Mouse (Mus musculus) limb, embryonic 14.5 days (tissue): Measurements from ENCODE around the gene Mink1. TPM values are rescaled to one million over a fixed set of nuclear protein-coding genes. Genes with fewer than 3 reads are reported as not detected.

Experiments
- ATAC-seq: fragments of 200-750 bp; cut with Nextera tagmentation; 2 replicates; pipeline ENCODE4 v1.8.0; 2017; ENCODE audit warnings: low read depth, moderate number of reproducible peaks, moderate TSS enrichment; ENCODE audit not compliant: low FRiP score
- DNase-seq: peaks from one replicate; pipeline ENCODE4 v3.0.0-alpha.2; 2015; ENCODE audit warnings: low spot score
- H3K27ac ChIP-seq: fragments of 300-500 bp; sonication (generic); replicated peaks from 2 replicates; pipeline ENCODE4 v1.5.1; 2014; ENCODE audit warnings: low read depth, mild to moderate bottlenecking, low read length, moderate library complexity, mixed read lengths
- H3K27me3 ChIP-seq: fragments of 300-500 bp; sonication (generic); 2 replicates; pipeline ENCODE4 v1.6.1; 2014; ENCODE audit warnings: low read length, mixed read lengths; ENCODE audit not compliant: control insufficient read depth, insufficient read depth
- H3K36me3 ChIP-seq: fragments of 300-500 bp; sonication (generic); 2 replicates; pipeline ENCODE4 v1.6.1; 2014; ENCODE audit warnings: mild to moderate bottlenecking, low read length, moderate library complexity, mixed read lengths; ENCODE audit not compliant: control insufficient read depth, insufficient read depth
- H3K4me1 ChIP-seq: fragments of 300-500 bp; sonication (generic); 2 replicates; pipeline ENCODE4 v1.6.1; 2014; ENCODE audit warnings: antibody characterized with exemption, low read length, mixed read lengths; ENCODE audit not compliant: control insufficient read depth, insufficient read depth
- H3K4me2 ChIP-seq: fragments of 300-500 bp; sonication (generic); replicated peaks from 2 replicates; pipeline ENCODE4 v1.6.1; 2014; ENCODE audit warnings: low read depth, mild to moderate bottlenecking, low read length, moderate library complexity; ENCODE audit not compliant: severe bottlenecking
- H3K4me3 ChIP-seq: fragments of 300-500 bp; sonication (generic); replicated peaks from 2 replicates; pipeline ENCODE4 v1.5.1; 2014; ENCODE audit warnings: low read length
- H3K9ac ChIP-seq: fragments of 300-500 bp; sonication (generic); 2 replicates; pipeline ENCODE4 v1.6.1; 2014; ENCODE audit warnings: mild to moderate bottlenecking, low read depth, low read length, moderate library complexity; ENCODE audit not compliant: severe bottlenecking
- H3K9me3 ChIP-seq: fragments of 300-500 bp; sonication (generic); 2 replicates; pipeline ENCODE4 v1.6.1; 2016; ENCODE audit warnings: low read length; ENCODE audit not compliant: control insufficient read depth
- POLR2A ChIP-seq: fragments of 200-500 bp; IDR thresholded peaks from 2 replicates; pipeline ENCODE4 v1.8.0; 2012; ENCODE audit warnings: inconsistent platforms, mild to moderate bottlenecking, moderate library complexity, borderline replicate concordance; ENCODE audit not compliant: insufficient read depth, insufficient read length; ENCODE audit errors: extremely low read depth
- WGBS: fragments of 180-500 bp; shearing (Covaris S2); extraction: QIAGEN DNeasy Blood & Tissue Kit; methylation state at CpG from one replicate; pipeline ENCODE4 v1.1.7; 2014; 5-methylcytosine and 5-hydroxymethylcytosine counted together
- polyA plus RNA-seq, 2 experiments: library from polyadenylated mRNA; depleted of rRNA in 1 of 2; stranded (reverse) in 1 of 2; unstranded in 1 of 2; fragments of >200 nt; fragmentation: Nextera tagmentation in 1 of 2; extraction: Ambion mirVana in 1 of 2; gene quantifications; 2 replicates each; pipeline versions ENCODE4 v1.2.1 to v1.2.3; 2012 to 2014

Gene Mink1
- polyA plus RNA-seq, 2 experiments, result 19.8 to 91.2 TPM

DNA sequence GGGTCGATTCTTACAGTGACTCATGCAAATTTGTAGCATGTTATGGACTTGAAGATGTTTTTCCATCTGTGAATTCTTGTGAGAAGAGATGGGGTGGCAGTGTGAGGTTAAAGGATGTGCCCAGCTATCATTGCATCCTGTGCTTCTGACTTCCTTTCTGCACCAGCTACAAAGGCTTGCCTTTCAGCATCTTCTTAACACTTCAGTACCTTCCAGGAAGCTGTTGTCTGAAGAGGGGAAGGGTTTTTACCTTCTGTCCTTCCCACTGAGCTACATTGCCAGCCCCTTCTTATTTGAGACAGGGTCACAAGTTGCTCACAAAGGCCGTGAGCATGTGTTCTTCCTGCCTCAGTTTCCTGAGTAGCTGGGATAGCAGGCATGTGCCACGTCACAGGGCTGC lies 18.2 kb downstream of the Mink1 start:
- no peaks in the 10 kb centered on the region for H3K27me3 ChIP-seq
- no peak overlapping the region for H3K4me3 ChIP-seq
- H3K9me3 ChIP-seq, result no peaks in the 10 kb centered on the region
- DNase-seq (no peak), ATAC-seq (no peak)
- no peak for TF ChIP-seq POLR2A
- no peak overlapping the region for H3K27ac ChIP-seq
- H3K9ac ChIP-seq, result no peak overlapping the region
- 80% methylated on average over 3 of the region's 3 CpGs for WGBS
- no peak overlapping the region for H3K4me2 ChIP-seq
- no peaks in the 10 kb centered on the region; the same call in 1 of the 2 replicates for H3K36me3 ChIP-seq
- peaks cover 54% of the 10 kb centered on the region for H3K4me1 ChIP-seq

- no peak overlapping the region for H3K4me2 ChIP-seq
- H3K9me3 ChIP-seq, result no peaks in the 10 kb centered on the region
- no peak overlapping the region for H3K9ac ChIP-seq
- no peak for TF ChIP-seq POLR2A
- 28% methylated on average over 3 of the region's 3 CpGs for WGBS
- H3K4me1 ChIP-seq, result peaks cover 53% of the 10 kb centered on the region
- DNase-seq (no peak), ATAC-seq (no peak)
- no peaks in the 10 kb centered on the region; the same call in 1 of the 2 replicates for H3K36me3 ChIP-seq
- no peak overlapping the region for H3K27ac ChIP-seq
- no peak overlapping the region for H3K4me3 ChIP-seq
- no peaks in the 10 kb centered on the region for H3K27me3 ChIP-seq
Observed at GRCm38 (mm10) chr11:70582196-70582595, 19.5 kb downstream of the Mink1 start.

GRCm38 (mm10) chr11:70583022-70583714 lies 20.5 kb downstream of the Mink1 start:
- H3K27ac ChIP-seq, result 0 out of 2 replicates have a peak overlapping the region, but pooled peaks have one; percentile 1
- H3K36me3 ChIP-seq, result no peaks in the 10 kb centered on the region; the same call in 1 of the 2 replicates
- no peaks in the 10 kb centered on the region for H3K27me3 ChIP-seq
- H3K9me3 ChIP-seq, result no peaks in the 10 kb centered on the region
- H3K4me3 ChIP-seq, result no peak overlapping the region
- ATAC-seq, result no peak
- H3K9ac ChIP-seq, result no peak overlapping the region
- 51% methylated on average over 6 of the region's 6 CpGs for WGBS
- no peak for DNase-seq
- no peak overlapping the region for H3K4me2 ChIP-seq
- H3K4me1 ChIP-seq, result peaks cover 44% of the 10 kb centered on the region
- no peak for TF ChIP-seq POLR2A

DNA sequence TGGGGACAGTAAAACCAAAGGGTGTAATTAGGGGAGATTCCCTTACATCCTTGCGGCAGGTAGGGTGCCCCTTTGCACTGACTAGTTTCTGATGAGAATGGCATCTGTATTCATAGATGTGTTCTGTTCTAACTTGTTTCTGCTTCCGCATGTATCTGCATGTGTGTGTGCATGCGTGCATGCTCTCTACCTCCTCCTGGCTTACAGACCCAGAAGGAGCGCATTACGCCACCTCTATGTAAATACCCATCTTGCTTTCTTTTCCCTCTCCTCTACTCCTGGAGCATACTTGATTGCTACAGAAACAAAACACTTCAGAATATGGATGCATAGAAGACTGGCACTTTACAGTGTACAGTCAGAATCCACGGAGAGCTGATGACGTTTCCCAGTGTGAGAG lies 21.1 kb downstream of the Mink1 start:
- 0 out of 2 replicates have a peak overlapping the region, but pooled peaks have one; percentile 1 for H3K27ac ChIP-seq
- 80% methylated on average over 7 of the region's 7 CpGs for WGBS
- no peaks in the 10 kb centered on the region; the same call in 1 of the 2 replicates for H3K36me3 ChIP-seq
- no peak for TF ChIP-seq POLR2A
- H3K27me3 ChIP-seq, result no peaks in the 10 kb centered on the region
- no peak for DNase-seq
- peaks cover 38% of the 10 kb centered on the region for H3K4me1 ChIP-seq
- no peak overlapping the region for H3K4me3 ChIP-seq
- H3K4me2 ChIP-seq, result no peak overlapping the region
- H3K9me3 ChIP-seq, result no peaks in the 10 kb centered on the region
- ATAC-seq, result no peak
- no peak overlapping the region for H3K9ac ChIP-seq

DNA sequence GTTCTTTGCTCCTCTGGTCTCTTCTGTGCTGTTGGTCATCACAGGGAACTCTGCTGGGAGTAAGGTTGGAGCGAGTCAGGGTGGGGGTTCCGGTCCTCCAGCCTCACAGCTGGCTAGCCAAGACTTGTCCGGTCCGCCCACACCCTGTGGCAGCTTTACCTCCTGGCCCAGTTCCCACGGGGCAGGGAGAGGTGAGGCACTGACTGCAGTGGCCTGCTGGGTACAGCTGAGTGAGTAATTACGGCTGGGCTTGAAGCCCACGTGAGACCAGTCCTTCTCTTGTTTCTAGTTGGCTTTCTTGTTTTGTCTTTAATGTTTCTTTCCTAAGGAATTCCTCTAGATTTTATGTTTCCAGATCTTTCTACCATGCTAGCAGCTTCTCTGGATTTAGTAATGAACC lies 22.8 kb downstream of the Mink1 start:
- Histone ChIP-seq H3K4me2 (0 out of 2 replicates have a peak overlapping the region, but pooled peaks have one; percentile 5), H3K4me1 (peaks cover 32% of the 10 kb centered on the region), H3K27me3 (no peaks in the 10 kb centered on the region), H3K9me3 (no peaks in the 10 kb centered on the region), H3K9ac (no peak overlapping the region), H3K36me3 (no peaks in the 10 kb centered on the region; the same call in 1 of the 2 replicates), H3K4me3 (no peak overlapping the region), H3K27ac (peak overlapping the region; percentile 52; the same call in 1 of the 2 replicates)
- DNase-seq, result no peak
- 30% methylated on average over 7 of the region's 7 CpGs for WGBS
- no peak for ATAC-seq
- no peak for TF ChIP-seq POLR2A

- no peak overlapping the region for H3K4me2 ChIP-seq
- 82% methylated on average over 3 of the region's 3 CpGs for WGBS
- no peak overlapping the region for H3K27ac ChIP-seq
- DNase-seq (no peak), ATAC-seq (no peak)
- no peaks in the 10 kb centered on the region; the same call in 1 of the 2 replicates for H3K36me3 ChIP-seq
- no peaks in the 10 kb centered on the region for H3K9me3 ChIP-seq
- H3K4me3 ChIP-seq, result no peak overlapping the region
- no peak overlapping the region for H3K9ac ChIP-seq
- TF ChIP-seq POLR2A, result no peak
- H3K4me1 ChIP-seq, result peaks cover 32% of the 10 kb centered on the region
- no peaks in the 10 kb centered on the region for H3K27me3 ChIP-seq
Observed at GRCm38 (mm10) chr11:70586261-70586660, 23.6 kb downstream of the Mink1 start.
